Mouse (Mus musculus) frontal cortex, postnatal 10 days (tissue): ENCODE measurements at regions not wholly inside any gene's neighbourhood (a gene's known extent, or its start where the extent isn't known, plus 50 kb on each side); places are given as distances from the start of the nearest gene placed in this dataset.
A peak's percentile ranks its signal among the peaks of the same experiment; 100 is the strongest.
"Not testable (repeated sequence)": the region's sequence is repeated elsewhere in the genome, so short reads cannot be mapped to it uniquely, and the experiment has no call there.

ENCODE experiments used
- DNase-seq, 2 experiments: peaks; one replicate each; pipeline ENCODE4 v3.0.0; 2022; ENCODE audit warnings: low spot score in 2 of 2, mixed read lengths in 1 of 2

- not testable (repeated sequence) for DNase-seq
Measured at GRCm38 (mm10) chr3:31708367-31708766, 193.9 kb upstream of the Kcnmb2 start.

DNA sequence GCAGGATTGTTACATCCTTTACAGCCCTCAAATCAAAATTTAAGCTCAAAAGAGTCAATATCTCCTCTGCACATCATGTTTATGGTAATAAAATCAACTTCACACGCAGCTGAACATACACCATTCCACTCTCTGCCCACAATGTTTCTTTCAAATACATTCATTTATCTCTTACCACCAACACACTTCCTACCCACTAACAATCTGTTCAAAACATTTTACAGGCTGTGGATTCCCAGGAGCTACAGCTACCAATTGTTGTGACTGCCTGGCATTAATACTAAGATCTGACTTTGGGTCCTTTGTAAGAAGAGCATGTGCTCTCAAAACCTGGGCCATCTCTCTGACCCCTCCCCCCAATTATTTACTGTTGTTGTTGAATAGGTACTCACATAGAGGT lies 161.0 kb upstream of the Kcnmb2 start:
- DNase-seq = no peak

DNA sequence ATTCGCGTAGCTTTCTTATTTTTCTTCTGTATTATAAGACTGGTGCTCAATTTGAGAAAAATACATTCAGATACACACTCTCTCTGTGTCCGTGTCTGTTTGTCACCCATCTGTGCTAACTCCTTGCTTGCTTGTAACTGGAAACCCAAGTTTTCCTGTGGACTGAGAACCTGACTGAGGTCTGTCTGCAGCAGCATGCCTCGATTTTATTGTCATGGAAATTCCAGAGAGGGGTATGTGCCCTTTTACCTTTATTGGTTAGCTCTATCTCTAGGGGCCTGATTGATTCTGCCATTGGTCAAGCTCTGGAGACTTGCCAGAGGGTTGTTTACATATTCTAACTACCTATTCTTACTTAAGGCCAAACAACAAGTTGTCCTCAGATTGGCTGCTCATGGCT lies 146.4 kb upstream of the Kcnmb2 start:
- no peak for DNase-seq

DNA sequence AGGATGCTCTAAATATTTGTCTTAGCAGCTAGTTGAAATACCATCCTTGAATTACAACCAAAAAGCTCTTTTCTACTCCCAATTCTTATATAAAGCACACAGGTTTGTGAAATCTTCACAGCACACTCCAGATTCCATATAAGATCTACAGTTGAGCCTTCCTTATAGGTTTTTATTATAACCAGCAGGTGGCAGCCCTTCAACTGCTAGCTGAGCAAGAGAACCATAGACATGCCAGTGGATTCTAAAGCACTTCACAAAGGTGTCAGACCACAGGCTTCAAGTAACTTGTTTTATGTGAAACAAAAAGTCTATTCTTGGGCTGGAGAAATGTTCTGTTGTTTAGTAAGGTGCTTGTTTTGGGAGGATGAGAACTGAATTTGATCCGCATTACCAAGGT lies 133.1 kb upstream of the Kcnmb2 start:
- DNase-seq = no peak

- peak in 1 of 2 experiments; percentile 40 for DNase-seq
Measured at GRCm38 (mm10) chr3:31790342-31790970, 111.9 kb upstream of the Kcnmb2 start.

DNA sequence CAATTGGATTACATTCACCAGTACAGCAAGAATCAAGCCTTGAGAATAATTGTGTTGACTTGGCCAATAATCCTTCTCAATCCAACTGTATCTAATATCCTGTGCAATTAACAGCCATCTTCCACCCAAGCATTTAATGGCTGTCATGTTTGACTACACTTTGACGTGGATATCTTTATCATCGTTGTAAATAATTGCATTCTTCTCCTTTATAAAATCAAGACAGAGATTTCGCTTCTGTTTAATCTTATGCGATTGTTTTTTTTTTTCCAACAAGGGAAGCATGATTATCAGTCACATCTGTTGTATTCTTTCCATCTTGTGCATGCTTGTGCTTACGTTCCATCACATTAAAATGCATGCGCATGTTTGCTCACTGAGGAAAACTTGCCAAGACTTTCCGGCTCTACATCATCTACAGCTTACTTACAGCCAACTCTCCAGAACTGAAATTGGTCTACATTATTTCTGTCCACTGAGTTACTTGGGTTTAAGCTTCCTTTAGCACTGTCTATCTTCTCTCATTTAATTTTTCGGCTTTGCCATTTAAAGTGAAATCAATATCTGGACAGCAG lies 108.8 kb upstream of the Kcnmb2 start:
- no peak for DNase-seq

GRCm38 (mm10) chr3:31796621-31797020 lies 105.7 kb upstream of the Kcnmb2 start:
- no peak for DNase-seq

DNA sequence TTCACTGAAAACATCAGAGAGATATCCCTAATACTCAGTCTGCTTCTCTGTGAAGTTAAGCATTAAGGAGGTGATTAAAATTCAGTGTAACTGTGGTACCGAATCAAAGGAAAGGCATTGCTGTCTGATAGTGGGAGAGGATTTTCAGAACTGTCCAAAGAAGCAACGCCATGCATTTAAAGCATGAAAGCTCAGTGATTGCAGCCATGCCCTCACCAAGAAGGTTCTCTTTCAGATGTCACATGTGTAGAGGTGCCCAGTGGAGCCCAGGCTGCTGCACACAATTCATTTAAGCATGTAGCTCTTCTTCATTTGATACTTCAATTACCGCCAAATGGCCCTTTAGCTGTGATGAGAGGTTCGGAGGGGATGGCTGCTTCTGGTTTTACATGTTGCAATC lies 103.1 kb upstream of the Kcnmb2 start:
- DNase-seq = no peak

DNA sequence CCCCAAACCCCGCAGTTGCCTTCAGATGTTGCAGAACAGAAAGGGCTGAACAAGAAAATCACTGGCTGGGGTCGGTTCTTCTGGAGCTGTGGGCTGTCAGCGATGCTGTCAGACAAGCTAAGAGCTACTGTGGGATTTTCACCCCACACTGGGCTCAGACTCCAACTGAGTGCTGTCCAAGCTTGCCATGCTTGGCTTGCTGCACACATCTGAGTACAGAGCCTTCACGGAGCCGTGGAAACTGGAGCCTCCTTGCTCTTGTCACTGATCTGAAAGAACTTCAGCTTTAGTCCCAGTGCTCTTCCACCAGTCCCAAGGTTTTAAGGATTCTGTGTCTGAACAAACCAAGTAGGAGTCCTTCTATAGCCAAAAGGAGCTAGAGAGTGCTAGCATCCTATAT lies 98.3 kb upstream of the Kcnmb2 start:
- DNase-seq = no peak

- no peak for DNase-seq
Measured at GRCm38 (mm10) chr3:31807741-31808140, 94.6 kb upstream of the Kcnmb2 start.

DNA sequence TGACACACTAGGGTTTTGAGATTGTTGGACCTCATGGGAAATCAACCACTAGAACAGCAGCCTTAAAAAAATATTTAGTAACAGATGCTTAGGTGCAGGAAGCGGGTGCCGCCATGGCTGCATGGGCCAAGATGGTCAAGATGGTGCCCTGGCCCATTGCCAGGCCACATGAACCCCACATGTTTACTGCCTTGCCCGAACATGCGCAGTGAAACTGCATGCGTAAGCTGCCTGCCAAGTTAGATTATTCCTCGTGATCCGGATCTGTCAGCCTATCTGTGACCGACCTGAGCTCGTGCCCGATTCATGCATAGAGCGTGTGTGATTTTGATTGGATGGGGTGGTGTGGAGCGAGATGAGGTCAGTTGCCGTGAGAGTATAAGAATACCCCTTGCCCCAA lies 93.2 kb upstream of the Kcnmb2 start:
- DNase-seq = not testable (repeated sequence)

- no peak for DNase-seq
Measured at GRCm38 (mm10) chr3:31811232-31811631, 91.1 kb upstream of the Kcnmb2 start.

- no peak for DNase-seq
Measured at GRCm38 (mm10) chr3:31831913-31832312, 70.4 kb upstream of the Kcnmb2 start.

DNA sequence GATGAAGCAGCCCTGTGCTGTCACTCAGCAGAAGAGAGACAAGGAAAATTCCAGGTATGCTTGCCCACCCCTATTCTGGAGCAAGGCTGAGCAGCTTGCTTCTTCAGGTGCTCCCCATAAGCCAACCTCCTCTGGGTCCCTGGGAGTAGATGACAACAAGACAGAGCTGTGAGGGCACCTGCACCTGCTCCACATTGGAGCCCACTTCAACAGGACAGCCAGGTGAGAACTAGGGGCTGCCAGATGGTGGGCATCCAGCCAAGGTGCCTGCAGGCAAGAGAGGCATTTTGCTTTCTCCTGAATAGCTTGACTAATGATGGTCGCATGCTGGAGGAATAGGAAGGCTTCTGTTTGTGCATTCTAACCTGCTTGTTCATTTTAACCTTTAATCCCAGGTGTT lies 61.1 kb upstream of the Kcnmb2 start:
- no peak for DNase-seq

- DNase-seq = no peak
Measured at GRCm38 (mm10) chr3:31847087-31847486, 55.2 kb upstream of the Kcnmb2 start.
